Mouse (Mus musculus): Measurements from ENCODE around the gene Fam89b. TPM values are rescaled to one million over a fixed set of nuclear protein-coding genes. Genes with fewer than 3 reads are reported as not detected.

The Fam89b gene
- polyA plus RNA-seq (2012; rRNA removed) = 65.2 and 65.9 TPM in 2 replicates

GRCm38 (mm10) chr19:5729444-5729815 lies at the start of gene Fam89b:
Gene Fam89b, minus strand, starts transcription at chr19:5729653.
- peaks cover 13% of the 10 kb centered on the region; the same call in 1 of the 2 replicates for H3K4me1 ChIP-seq (ENCODE audit: control insufficient read depth, insufficient read depth, low read length)
- peak within 1 kb of the TSS; percentile 45; the same call in 1 of the 2 replicates for H3K27ac ChIP-seq (ENCODE audit: insufficient read depth, low read length)
- peak; percentile 83 to 86 for DNase-seq
- WGBS = under 1% methylated on average over 37 of the region's 37 CpGs
- peak within 1 kb of the TSS; percentile 81 for H3K4me3 ChIP-seq (replicated peaks; ENCODE audit: insufficient read depth, low read depth, low read length)
- no peaks in the 10 kb centered on the region for H3K27me3 ChIP-seq (ENCODE audit: control insufficient read depth, insufficient read depth, low read length)
- TF ChIP-seq CTCF (IDR thresholded peaks at IDR 0.05; ENCODE audit: borderline replicate concordance, insufficient read depth, low read depth, low read length) (no peak), POLR2A (IDR thresholded peaks at IDR 0.05; ENCODE audit: borderline replicate concordance, insufficient read depth, low read length) (peak; percentile 67)

GRCm38 (mm10) chr19:5778312-5778711 lies 48.9 kb upstream of the Fam89b start:
- Histone ChIP-seq H3K27ac (ENCODE audit: insufficient read depth, low read length) (no peak overlapping the region), H3K27me3 (ENCODE audit: control insufficient read depth, insufficient read depth, low read length) (no peaks in the 10 kb centered on the region), H3K4me1 (ENCODE audit: control insufficient read depth, insufficient read depth, low read length) (no peaks in the 10 kb centered on the region), H3K4me3 (replicated peaks; ENCODE audit: insufficient read depth, low read depth, low read length) (no peak overlapping the region)
- DNase-seq = no peak
- 76% methylated on average over 8 of the region's 8 CpGs for WGBS
- TF ChIP-seq CTCF (IDR thresholded peaks at IDR 0.05; ENCODE audit: borderline replicate concordance, insufficient read depth, low read depth, low read length) (no peak), POLR2A (IDR thresholded peaks at IDR 0.05; ENCODE audit: borderline replicate concordance, insufficient read depth, low read length) (no peak)

GRCm38 (mm10) chr19:5777387-5778032 lies 48.1 kb upstream of the Fam89b start:
- Histone ChIP-seq H3K27ac (ENCODE audit: insufficient read depth, low read length) (no peak overlapping the region), H3K27me3 (ENCODE audit: control insufficient read depth, insufficient read depth, low read length) (no peaks in the 10 kb centered on the region), H3K4me3 (replicated peaks; ENCODE audit: insufficient read depth, low read depth, low read length) (no peak overlapping the region), H3K4me1 (ENCODE audit: control insufficient read depth, insufficient read depth, low read length) (no peaks in the 10 kb centered on the region)
- DNase-seq = no peak
- TF ChIP-seq CTCF (IDR thresholded peaks at IDR 0.05; ENCODE audit: borderline replicate concordance, insufficient read depth, low read depth, low read length) (no peak), POLR2A (IDR thresholded peaks at IDR 0.05; ENCODE audit: borderline replicate concordance, insufficient read depth, low read length) (no peak)
- WGBS = 83% methylated on average over 9 of the region's 9 CpGs

GRCm38 (mm10) chr19:5770925-5771860 lies 41.7 kb upstream of the Fam89b start, which contains the start of gene Scyl1:
Gene Scyl1, minus strand, starts transcription at chr19:5771419.
- WGBS = under 1% methylated on average over 64 of the region's 64 CpGs
- Histone ChIP-seq H3K27ac (ENCODE audit: insufficient read depth, low read length) (peak within 1 kb of the TSS; percentile 84), H3K4me3 (replicated peaks; ENCODE audit: insufficient read depth, low read depth, low read length) (peak within 1 kb of the TSS; percentile 96), H3K27me3 (ENCODE audit: control insufficient read depth, insufficient read depth, low read length) (no peaks in the 10 kb centered on the region), H3K4me1 (ENCODE audit: control insufficient read depth, insufficient read depth, low read length) (peaks cover 20% of the 10 kb centered on the region)
- TF ChIP-seq CTCF (IDR thresholded peaks at IDR 0.05; ENCODE audit: borderline replicate concordance, insufficient read depth, low read depth, low read length) (no peak), POLR2A (IDR thresholded peaks at IDR 0.05; ENCODE audit: borderline replicate concordance, insufficient read depth, low read length) (peak; percentile 65; the same call in 1 of the 2 replicates)
- peak; percentile 94 to 98 for DNase-seq

GRCm38 (mm10) chr19:5770311-5770710 lies 40.9 kb upstream of the Fam89b start:
- 17% methylated on average over 9 of the region's 9 CpGs for WGBS
- Histone ChIP-seq H3K4me1 (ENCODE audit: control insufficient read depth, insufficient read depth, low read length) (peaks cover 20% of the 10 kb centered on the region), H3K27me3 (ENCODE audit: control insufficient read depth, insufficient read depth, low read length) (no peaks in the 10 kb centered on the region), H3K4me3 (replicated peaks; ENCODE audit: insufficient read depth, low read depth, low read length) (peak overlapping the region; percentile 96), H3K27ac (ENCODE audit: insufficient read depth, low read length) (peak overlapping the region; percentile 84)
- no peak for TF ChIP-seq CTCF (IDR thresholded peaks at IDR 0.05; ENCODE audit: borderline replicate concordance, insufficient read depth, low read depth, low read length)
- no peak for TF ChIP-seq POLR2A (IDR thresholded peaks at IDR 0.05; ENCODE audit: borderline replicate concordance, insufficient read depth, low read length)
- DNase-seq = no peak

- H3K4me1 ChIP-seq (ENCODE audit: control insufficient read depth, insufficient read depth, low read length) = peaks cover 20% of the 10 kb centered on the region
- no peak overlapping the region for H3K4me3 ChIP-seq (replicated peaks; ENCODE audit: insufficient read depth, low read depth, low read length)
- no peak for TF ChIP-seq CTCF (IDR thresholded peaks at IDR 0.05; ENCODE audit: borderline replicate concordance, insufficient read depth, low read depth, low read length)
- TF ChIP-seq POLR2A (IDR thresholded peaks at IDR 0.05; ENCODE audit: borderline replicate concordance, insufficient read depth, low read length) = no peak
- H3K27ac ChIP-seq (ENCODE audit: insufficient read depth, low read length) = no peak overlapping the region
- 62% methylated on average over 4 of the region's 4 CpGs for WGBS
- DNase-seq = no peak
- no peaks in the 10 kb centered on the region for H3K27me3 ChIP-seq (ENCODE audit: control insufficient read depth, insufficient read depth, low read length)
These were observed 37.8 kb upstream of the Fam89b start for GRCm38 (mm10) chr19:5767271-5767670.

- Histone ChIP-seq H3K27me3 (ENCODE audit: control insufficient read depth, insufficient read depth, low read length) (no peaks in the 10 kb centered on the region), H3K4me1 (ENCODE audit: control insufficient read depth, insufficient read depth, low read length) (peaks cover 17% of the 10 kb centered on the region), H3K4me3 (replicated peaks; ENCODE audit: insufficient read depth, low read depth, low read length) (no peak overlapping the region), H3K27ac (ENCODE audit: insufficient read depth, low read length) (no peak overlapping the region)
- TF ChIP-seq CTCF (IDR thresholded peaks at IDR 0.05; ENCODE audit: borderline replicate concordance, insufficient read depth, low read depth, low read length) (no peak), POLR2A (IDR thresholded peaks at IDR 0.05; ENCODE audit: borderline replicate concordance, insufficient read depth, low read length) (no peak)
- DNase-seq = no peak
- 87% methylated on average over 6 of the region's 6 CpGs for WGBS
These were observed 33.7 kb upstream of the Fam89b start for GRCm38 (mm10) chr19:5763163-5763562.

Measured in cerebellum, adult 2 months (tissue).